Mouse (Mus musculus) ES-Bruce4 (cell line): ENCODE measurements around the gene Zfp872. TPM values are rescaled to one million over a fixed set of nuclear protein-coding genes. Genes with fewer than 3 reads are reported as not detected.

Experiments used
- H3K27ac ChIP-seq: 2 replicates; pipeline ENCODE4 v1.5.1; 2012; ENCODE audit warnings: low read length, inconsistent platforms; ENCODE audit not compliant: insufficient read depth
- H3K27me3 ChIP-seq: 2 replicates; pipeline ENCODE4 v1.6.1; 2012; ENCODE audit warnings: mild to moderate bottlenecking, low read length, inconsistent platforms; ENCODE audit not compliant: control insufficient read depth, poor library complexity, insufficient read depth, severe bottlenecking
- H3K36me3 ChIP-seq: 2 replicates; pipeline ENCODE4 v1.6.1; 2012; ENCODE audit warnings: inconsistent platforms, mild to moderate bottlenecking, low read length, moderate library complexity; ENCODE audit not compliant: control insufficient read depth, poor library complexity, insufficient read depth, severe bottlenecking
- H3K4me1 ChIP-seq: one replicate; pipeline ENCODE4 v1.8.1; 2011; ENCODE audit warnings: low read length; ENCODE audit not compliant: control insufficient read depth, insufficient read depth
- H3K4me3 ChIP-seq: 2 replicates; pipeline ENCODE4 v1.5.1; 2011; ENCODE audit warnings: low read depth, mild to moderate bottlenecking, low read length
- H3K9ac ChIP-seq: 2 replicates; pipeline ENCODE4 v1.6.1; 2012; ENCODE audit warnings: low read depth, mild to moderate bottlenecking, inconsistent platforms; ENCODE audit not compliant: poor library complexity, severe bottlenecking
- H3K9me3 ChIP-seq: replicated peaks from 2 replicates; pipeline ENCODE4 v1.6.1; 2012; ENCODE audit warnings: mild to moderate bottlenecking, low read length, inconsistent platforms; ENCODE audit not compliant: control insufficient read depth, poor library complexity, insufficient read depth, severe bottlenecking
- CTCF ChIP-seq: IDR thresholded peaks from one replicate; pipeline ENCODE4 v1.8.1; 2011; ENCODE audit warnings: low read depth, low read length
- EP300 ChIP-seq: IDR thresholded peaks from 2 replicates; pipeline ENCODE4 v1.6.1; 2011; ENCODE audit warnings: low read depth, low read length; ENCODE audit not compliant: insufficient read depth
- POLR2A ChIP-seq: IDR thresholded peaks from one replicate; pipeline ENCODE4 v1.8.1; 2011; ENCODE audit warnings: low read length; ENCODE audit not compliant: insufficient read depth
- polyA plus RNA-seq: library from polyadenylated mRNA; stranded (reverse); fragments of >200 nt; gene quantifications from 2 replicates; pipeline ENCODE4 v1.2.4, GENCODE M21; 2011; ENCODE audit warnings: low read depth; ENCODE audit not compliant: missing spikeins, insufficient read depth, insufficient read length

The Zfp872 gene
- polyA plus RNA-seq, 1 experiment: 1.4 TPM

DNA sequence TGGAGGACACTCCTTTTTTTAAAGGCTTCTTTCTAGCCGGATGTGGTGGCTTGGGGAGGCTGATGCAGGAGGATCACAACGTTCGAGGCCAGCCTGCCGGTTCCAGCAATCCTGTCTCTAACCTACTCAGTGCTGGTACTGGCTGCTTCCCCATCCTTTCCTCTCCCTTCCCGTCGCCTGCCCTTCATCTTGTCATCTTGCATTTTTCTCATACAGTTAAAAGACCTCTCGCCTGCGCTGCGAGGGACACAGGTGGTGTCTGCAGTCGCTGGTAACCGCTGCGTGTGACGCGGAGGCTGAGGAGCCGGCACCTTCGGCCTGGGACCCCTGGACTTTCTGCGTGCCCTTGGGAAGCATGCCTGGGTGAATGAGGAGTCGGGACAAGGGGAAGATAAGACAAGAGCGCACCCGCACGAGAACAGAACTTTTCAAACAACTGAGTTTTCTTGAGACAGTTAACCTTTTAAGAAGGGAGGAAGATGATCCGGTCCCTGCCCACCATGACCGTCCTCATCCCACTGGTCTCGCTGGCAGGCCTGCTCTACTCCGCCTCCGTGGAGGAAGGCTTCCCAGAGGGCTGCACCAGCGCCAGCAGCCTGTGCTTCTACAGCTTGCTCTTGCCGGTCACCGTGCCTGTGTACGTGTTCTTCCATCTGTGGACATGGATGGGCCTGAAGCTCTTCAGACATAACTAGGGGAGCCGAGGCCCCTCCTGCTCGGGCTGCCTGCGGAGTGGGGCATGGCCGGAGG lies 30.2 kb upstream of the Zfp872 start:
- H3K4me1 ChIP-seq: peaks cover 7% of the 10 kb centered on the region
- H3K27ac ChIP-seq: peak overlapping the region; percentile 46

GRCm38 (mm10) chr9:22161299-22161698 lies 26.6 kb upstream of the Zfp872 start:
- Histone ChIP-seq H3K9me3 (0 out of 2 replicates have a peak, but pooled peaks cover 4% of the 10 kb centered on the region), H3K36me3 (peaks cover 6% of the 10 kb centered on the region; the same call in 1 of the 2 replicates), H3K27ac (peak overlapping the region; percentile 89), H3K27me3 (no peaks in the 10 kb centered on the region), H3K9ac (no peak overlapping the region), H3K4me3 (no peak overlapping the region), H3K4me1 (peaks cover 7% of the 10 kb centered on the region)
- TF ChIP-seq POLR2A (peak; percentile 29), EP300 (peak; percentile 100), CTCF (no peak)

More for the DNA sequence above, 30.2 kb upstream of the Zfp872 start:
- Histone ChIP-seq H3K9ac (peak overlapping the region; percentile 75), H3K27me3 (no peaks in the 10 kb centered on the region), H3K9me3 (0 out of 2 replicates have a peak, but pooled peaks cover 4% of the 10 kb centered on the region), H3K4me3 (peak overlapping the region; percentile 86), H3K36me3 (peaks cover 6% of the 10 kb centered on the region; the same call in 1 of the 2 replicates)
- TF ChIP-seq POLR2A (no peak), EP300 (no peak), CTCF (no peak)

- peaks cover 7% of the 10 kb centered on the region for H3K4me1 ChIP-seq
- TF ChIP-seq EP300 (peak; percentile 91; the same call in 1 of the 2 replicates), CTCF (no peak)
- peak overlapping the region; percentile 87 for H3K27ac ChIP-seq
- H3K4me3 ChIP-seq: peak overlapping the region; percentile 1; the same call in 1 of the 2 replicates
- peaks cover 10% of the 10 kb centered on the region for H3K9me3 ChIP-seq
- H3K9ac ChIP-seq: peak overlapping the region; percentile 3; the same call in 1 of the 2 replicates
- peaks cover 6% of the 10 kb centered on the region; the same call in 1 of the 2 replicates for H3K36me3 ChIP-seq
- H3K27me3 ChIP-seq: no peaks in the 10 kb centered on the region
Measured at GRCm38 (mm10) chr9:22162305-22162704, 25.6 kb upstream of the Zfp872 start.

DNA sequence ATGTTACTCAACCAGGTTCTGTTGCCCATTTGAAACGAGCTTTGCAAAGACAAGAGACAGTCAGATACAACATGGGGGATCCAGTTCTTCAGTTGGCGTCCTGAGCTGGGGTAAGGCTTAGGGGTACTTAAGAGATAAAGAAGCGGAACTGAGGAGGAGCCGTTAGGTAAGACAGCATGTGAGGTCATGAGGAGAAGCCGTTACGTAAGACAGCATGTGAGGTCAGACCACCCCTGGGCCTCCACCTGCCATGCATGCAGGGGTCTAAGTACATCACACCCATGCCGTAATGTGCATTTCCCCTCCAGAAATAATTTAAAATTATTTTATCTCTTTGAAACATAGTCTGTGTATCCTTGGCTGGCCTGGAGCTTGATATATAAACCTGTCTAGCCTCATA lies 25.0 kb upstream of the Zfp872 start:
- Histone ChIP-seq H3K4me1 (peaks cover 7% of the 10 kb centered on the region), H3K27ac (peak overlapping the region; percentile 87), H3K4me3 (no peak overlapping the region), H3K9ac (peak overlapping the region; percentile 54), H3K36me3 (peaks cover 5% of the 10 kb centered on the region; the same call in 1 of the 2 replicates), H3K9me3 (peaks cover 14% of the 10 kb centered on the region), H3K27me3 (no peaks in the 10 kb centered on the region)
- TF ChIP-seq EP300 (peak; percentile 94), POLR2A (no peak), CTCF (no peak)

- no peak for TF ChIP-seq CTCF
- 0 out of 2 replicates have a peak, but pooled peaks have one; percentile 53 for TF ChIP-seq EP300
- peak overlapping the region; percentile 91 for H3K27ac ChIP-seq
- no peaks in the 10 kb centered on the region for H3K27me3 ChIP-seq
- H3K9me3 ChIP-seq: peaks cover 14% of the 10 kb centered on the region
- peak overlapping the region; percentile 54 for H3K9ac ChIP-seq
- H3K4me1 ChIP-seq: peaks cover 7% of the 10 kb centered on the region
- H3K4me3 ChIP-seq: peak overlapping the region; percentile 60
- no peaks in the 10 kb centered on the region for H3K36me3 ChIP-seq
Measured at GRCm38 (mm10) chr9:22164711-22165668, 22.9 kb upstream of the Zfp872 start.
